Mouse (Mus musculus) stomach, embryonic 16.5 days (tissue): ENCODE measurements around the gene Tshz2. TPM values are rescaled to one million over a fixed set of nuclear protein-coding genes. Genes with fewer than 3 reads are reported as not detected.

ENCODE experiments used
- ATAC-seq: fragments of 200-750 bp; cut with Nextera tagmentation; 2 replicates; pipeline ENCODE4 v1.8.0; 2017; ENCODE audit warnings: moderate number of reproducible peaks, moderate TSS enrichment; ENCODE audit not compliant: insufficient read depth, low FRiP score
- H3K27ac ChIP-seq: fragments of 300-500 bp; sonication (generic); 2 replicates; pipeline ENCODE4 v1.5.1; 2014; ENCODE audit warnings: low read length
- H3K27me3 ChIP-seq: fragments of 300-500 bp; sonication (generic); 2 replicates; pipeline ENCODE4 v1.6.1; 2014; ENCODE audit warnings: low read length, control low read depth, mixed read lengths; ENCODE audit not compliant: control insufficient read depth, insufficient read depth
- H3K36me3 ChIP-seq: fragments of 300-500 bp; sonication (generic); 2 replicates; pipeline ENCODE4 v1.6.1; 2014; ENCODE audit warnings: low read length; ENCODE audit not compliant: control insufficient read depth, insufficient read depth
- H3K4me1 ChIP-seq: fragments of 300-500 bp; sonication (generic); 2 replicates; pipeline ENCODE4 v1.6.1; 2014; ENCODE audit warnings: low read length, control low read depth, mixed read lengths; ENCODE audit not compliant: control insufficient read depth, insufficient read depth
- H3K4me2 ChIP-seq: fragments of 300-500 bp; sonication (generic); 2 replicates; pipeline ENCODE4 v1.6.1; 2014; ENCODE audit warnings: low read depth, low read length, mixed read lengths
- H3K4me3 ChIP-seq: fragments of 300-500 bp; sonication (generic); replicated peaks from 2 replicates; pipeline ENCODE4 v1.5.1; 2014; ENCODE audit warnings: mild to moderate bottlenecking, low read length
- H3K9ac ChIP-seq: fragments of 300-500 bp; sonication (generic); 2 replicates; pipeline ENCODE4 v1.6.1; 2014; ENCODE audit warnings: low read length
- H3K9me3 ChIP-seq: fragments of 300-500 bp; sonication (generic); replicated peaks from 2 replicates; pipeline ENCODE4 v1.6.1; 2016; ENCODE audit warnings: low read length, control low read depth; ENCODE audit not compliant: control insufficient read depth
- WGBS: fragments of 180-500 bp; shearing (Covaris S2); extraction: QIAGEN DNeasy Blood & Tissue Kit; methylation state at CpG from one replicate; pipeline ENCODE4 v1.1.7; 2014; 5-methylcytosine and 5-hydroxymethylcytosine counted together
- polyA plus RNA-seq: library from polyadenylated mRNA; unstranded; fragments of >200 nt; fragmentation: Nextera tagmentation; extraction: Ambion mirVana; gene quantifications from 2 replicates; pipeline ENCODE4 v1.2.1, GENCODE M21; 2015

Tshz2 gene
- polyA plus RNA-seq, 1 experiment from 2014 or later: 13.5 TPM

GRCm38 (mm10) chr2:169734053-169734452, 101.2 kb downstream of the Tshz2 start:
- WGBS: 68% methylated on average over 7 of the region's 7 CpGs
- H3K27me3 ChIP-seq: no peaks in the 10 kb centered on the region
- ATAC-seq: no peak
- H3K36me3 ChIP-seq: no peaks in the 10 kb centered on the region
- no peak overlapping the region for H3K4me3 ChIP-seq
- H3K9me3 ChIP-seq: no peaks in the 10 kb centered on the region
- no peak overlapping the region for H3K27ac ChIP-seq
- H3K4me1 ChIP-seq: no peaks in the 10 kb centered on the region
- H3K9ac ChIP-seq: no peak overlapping the region
- H3K4me2 ChIP-seq: no peak overlapping the region

- Histone ChIP-seq H3K9me3 (no peaks in the 10 kb centered on the region), H3K36me3 (no peaks in the 10 kb centered on the region), H3K4me2 (no peak overlapping the region), H3K9ac (no peak overlapping the region), H3K27ac (no peak overlapping the region), H3K4me1 (no peaks in the 10 kb centered on the region), H3K4me3 (no peak overlapping the region), H3K27me3 (no peaks in the 10 kb centered on the region)
- no peak for ATAC-seq
- 85% methylated on average over 26 of the region's 26 CpGs for WGBS
Measured at GRCm38 (mm10) chr2:169735475-169736406, 102.9 kb downstream of the Tshz2 start.

- WGBS: 83% methylated on average over 10 of the region's 10 CpGs
- H3K9ac ChIP-seq: no peak overlapping the region
- H3K4me3 ChIP-seq: no peak overlapping the region
- no peaks in the 10 kb centered on the region for H3K9me3 ChIP-seq
- no peaks in the 10 kb centered on the region for H3K27me3 ChIP-seq
- H3K4me1 ChIP-seq: peaks cover 11% of the 10 kb centered on the region; the same call in 1 of the 2 replicates
- no peak overlapping the region for H3K27ac ChIP-seq
- no peak for ATAC-seq
- H3K4me2 ChIP-seq: no peak overlapping the region
- H3K36me3 ChIP-seq: no peaks in the 10 kb centered on the region
Measured at GRCm38 (mm10) chr2:169740996-169741395, 108.2 kb downstream of the Tshz2 start.

- H3K27me3 ChIP-seq: no peaks in the 10 kb centered on the region
- H3K27ac ChIP-seq: no peak overlapping the region
- WGBS: 33% methylated on average over 2 of the region's 2 CpGs
- no peak overlapping the region for H3K4me3 ChIP-seq
- no peak overlapping the region for H3K9ac ChIP-seq
- H3K36me3 ChIP-seq: no peaks in the 10 kb centered on the region
- H3K4me1 ChIP-seq: peaks cover 11% of the 10 kb centered on the region; the same call in 1 of the 2 replicates
- no peak overlapping the region for H3K4me2 ChIP-seq
- ATAC-seq: no peak
- no peaks in the 10 kb centered on the region for H3K9me3 ChIP-seq
Measured at GRCm38 (mm10) chr2:169742791-169743190, 110.0 kb downstream of the Tshz2 start.

DNA sequence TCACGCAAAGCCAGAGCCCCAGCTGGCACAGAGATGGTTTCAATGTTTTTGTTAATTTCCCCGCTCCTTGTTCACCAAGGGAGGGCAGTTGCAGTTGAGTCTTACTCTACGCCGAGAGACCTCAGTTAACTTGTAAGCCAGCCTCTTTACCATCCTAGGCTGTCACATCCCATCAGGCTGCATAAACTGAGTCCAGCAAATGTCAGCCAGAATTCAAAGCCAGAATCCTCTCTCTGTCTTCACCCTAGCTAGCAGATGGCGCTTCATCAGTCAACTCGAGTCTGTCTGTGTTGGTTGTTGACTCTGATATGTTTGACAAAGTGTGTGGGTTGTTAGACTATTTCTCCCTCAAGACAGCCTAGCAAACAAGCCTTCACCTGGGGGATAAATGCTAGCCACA, 110.5 kb downstream of the Tshz2 start:
- Histone ChIP-seq H3K4me1 (peaks cover 11% of the 10 kb centered on the region; the same call in 1 of the 2 replicates), H3K36me3 (no peaks in the 10 kb centered on the region), H3K4me3 (no peak overlapping the region), H3K9ac (no peak overlapping the region), H3K27ac (no peak overlapping the region), H3K9me3 (no peaks in the 10 kb centered on the region), H3K27me3 (no peaks in the 10 kb centered on the region), H3K4me2 (no peak overlapping the region)
- whole genome bisulfite sequencing: 63% methylated on average over 6 of the region's 6 CpGs
- ATAC-seq: no peak

DNA sequence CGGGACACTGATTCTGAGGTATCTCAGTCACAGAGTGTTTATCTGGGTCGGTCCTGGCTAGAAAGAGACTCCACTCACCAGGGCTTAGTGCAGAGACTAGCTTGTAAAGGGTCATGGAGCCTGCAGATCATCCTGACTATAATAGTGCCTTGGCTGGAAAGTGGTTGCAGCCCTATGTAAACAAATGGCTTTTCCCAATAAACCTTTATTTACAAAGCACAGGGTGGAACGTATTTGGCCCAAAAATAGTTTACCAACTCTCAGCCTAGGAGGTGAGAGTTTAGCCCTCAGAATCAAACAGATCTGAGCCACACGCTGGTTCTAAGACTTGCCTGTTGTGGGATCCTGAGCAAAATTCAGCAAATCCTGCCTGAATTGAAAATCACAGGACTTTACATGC, 111.1 kb downstream of the Tshz2 start:
- Histone ChIP-seq H3K4me3 (no peak overlapping the region), H3K4me1 (peaks cover 11% of the 10 kb centered on the region; the same call in 1 of the 2 replicates), H3K27ac (no peak overlapping the region), H3K36me3 (no peaks in the 10 kb centered on the region), H3K9me3 (no peaks in the 10 kb centered on the region), H3K27me3 (no peaks in the 10 kb centered on the region), H3K4me2 (no peak overlapping the region), H3K9ac (no peak overlapping the region)
- ATAC-seq: no peak
- 43% methylated on average over 4 of the region's 4 CpGs for WGBS

DNA sequence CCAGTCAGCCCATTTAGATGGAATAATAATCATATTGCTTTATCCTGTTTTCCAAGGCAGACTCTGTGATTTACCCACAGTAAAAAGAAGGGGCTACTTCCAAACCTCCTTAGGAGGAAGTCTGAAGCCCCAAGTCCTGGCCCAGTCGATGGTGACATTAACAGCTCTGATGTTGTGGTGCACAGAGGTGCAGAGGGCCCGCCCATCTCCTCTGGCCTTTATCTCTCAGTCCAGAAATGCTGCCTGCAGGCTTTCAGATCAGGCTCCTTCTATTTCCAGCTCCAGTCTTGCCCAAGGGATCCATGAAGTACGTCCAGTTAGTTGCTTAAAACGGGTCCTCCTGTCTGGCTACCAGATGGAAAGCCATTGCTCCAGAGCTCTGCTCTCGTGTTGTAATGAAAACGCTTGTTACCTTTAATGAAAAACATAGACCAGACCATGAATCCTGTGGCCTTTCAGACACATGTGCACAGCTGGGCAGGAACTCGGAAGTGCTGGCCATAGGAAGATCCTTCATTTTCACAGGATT, 114.4 kb downstream of the Tshz2 start:
- no peak overlapping the region for H3K27ac ChIP-seq

GRCm38 (mm10) chr2:169749331-169749945, 116.6 kb downstream of the Tshz2 start:
- no peak for ATAC-seq
- 60% methylated on average over 16 of the region's 16 CpGs for WGBS
- Histone ChIP-seq H3K4me1 (peaks cover 18% of the 10 kb centered on the region), H3K4me3 (no peak overlapping the region), H3K9ac (no peak overlapping the region), H3K4me2 (no peak overlapping the region), H3K9me3 (no peaks in the 10 kb centered on the region), H3K36me3 (no peaks in the 10 kb centered on the region), H3K27me3 (no peaks in the 10 kb centered on the region), H3K27ac (peak overlapping the region; percentile 10)

More for the DNA sequence above, 114.4 kb downstream of the Tshz2 start:
- H3K27me3 ChIP-seq: no peaks in the 10 kb centered on the region
- peaks cover 25% of the 10 kb centered on the region for H3K4me1 ChIP-seq
- H3K9ac ChIP-seq: no peak overlapping the region
- ATAC-seq: no peak
- no peak overlapping the region for H3K4me2 ChIP-seq
- 86% methylated on average over 7 of the region's 7 CpGs for WGBS
- H3K9me3 ChIP-seq: no peaks in the 10 kb centered on the region
- H3K4me3 ChIP-seq: no peak overlapping the region
- H3K36me3 ChIP-seq: no peaks in the 10 kb centered on the region
